In genomic region chr8:94807506-94807905, GRCm38 (mm10) we compare ENCODE assay signal across 15 mouse cellular contexts. TPM values are rescaled to one million over a fixed set of nuclear protein-coding genes. Genes with fewer than 3 reads are reported as not detected.
DNase-seq lines count a peak whose midpoint lies in the region; ATAC-seq lines count a peak whose summit lies in the region.
"Had no signal": no experiment of that assay in that cellular context is flagged by ENCODE, and none has a peak within 500 bp of the region (broad histone marks: within the 10 kb centered on the region; RNA-seq: fewer than 3 reads in every experiment).

No protein-coding gene starts in this region.

- no peak for ATAC-seq in hindbrain, embryonic 13.5 days (ENCODE audit: low FRiP score)
- ATAC-seq in cerebellum, adult (ENCODE audit: insufficient number of reproducible peaks, low FRiP score, low TSS enrichment), result no peak
- ATAC-seq: intestine, postnatal 0 days had no signal

- DNase-seq in hindbrain, embryonic 10.5 days (ENCODE audit: low spot score), result peak; percentile 11
- DNase-seq in ovary, adult 18-20 months (ENCODE audit: low spot score), result peak; percentile 75
- DNase-seq in ovary, postnatal 10 days (ENCODE audit: low spot score), result no peak
- peak; percentile 41 for DNase-seq in kidney, adult 9 months
- no peak for DNase-seq in cerebellum, adult 11-12 months
- DNase-seq in lung, postnatal 14 days, result no peak
- DNase-seq: cerebellum, postnatal 25 days; retina, postnatal 1 day had no signal

- H3K27me3 ChIP-seq in hindbrain, embryonic 10.5 days (ENCODE audit: insufficient read depth, poor library complexity, severe bottlenecking), result peaks cover 3% of the 10 kb centered on the region; the same call in 1 of the 2 replicates
- no peaks in the 10 kb centered on the region for H3K27me3 ChIP-seq in hindbrain, embryonic 13.5 days

- no peak overlapping the region for H3K4me3 ChIP-seq in hindbrain, embryonic 10.5 days
- H3K4me3 ChIP-seq in hindbrain, embryonic 13.5 days, result no peak overlapping the region
- H3K4me3 ChIP-seq: erythroblast, embryonic 14.5 days; liver, embryonic 15.5 days; myocyte had no signal

- no peaks in the 10 kb centered on the region for H3K9me3 ChIP-seq in hindbrain, embryonic 10.5 days
- no peaks in the 10 kb centered on the region for H3K9me3 ChIP-seq in hindbrain, embryonic 13.5 days
- H3K9me3 ChIP-seq: liver, embryonic 15.5 days had no signal

- H3K9ac ChIP-seq in hindbrain, embryonic 13.5 days, result no peak overlapping the region
- H3K9ac ChIP-seq: liver, embryonic 15.5 days had no signal

- no peaks in the 10 kb centered on the region for H3K36me3 ChIP-seq in hindbrain, embryonic 10.5 days
- H3K36me3 ChIP-seq in hindbrain, embryonic 13.5 days, result no peaks in the 10 kb centered on the region
- H3K36me3 ChIP-seq: liver, embryonic 15.5 days had no signal

- peaks cover 23% of the 10 kb centered on the region for H3K4me1 ChIP-seq in hindbrain, embryonic 10.5 days (replicated peaks)
- peaks cover 13% of the 10 kb centered on the region for H3K4me1 ChIP-seq in hindbrain, embryonic 13.5 days (replicated peaks)

- H3K27ac ChIP-seq in hindbrain, embryonic 10.5 days, result peak overlapping the region; percentile 41; the same call in 1 of the 2 replicates
- H3K27ac ChIP-seq in hindbrain, embryonic 13.5 days, result no peak overlapping the region
- H3K27ac ChIP-seq: liver, embryonic 15.5 days; macrophage had no signal

- no peak overlapping the region for H3K4me2 ChIP-seq in hindbrain, embryonic 13.5 days
- H3K4me2 ChIP-seq: liver, embryonic 15.5 days had no signal

- WGBS in hindbrain, embryonic 10.5 days, result 59% methylated on average over 7 of the region's 7 CpGs
- 55% methylated on average over 7 of the region's 7 CpGs for WGBS in hindbrain, embryonic 13.5 days

RNA-seq across cellular contexts. Expression of gene Ccl17, which starts 2.7 kb away (rescaled TPM):
- not detected in 2 replicates for polyA plus RNA-seq in hindbrain, embryonic 10.5 days (2016; fragmentation: Nextera tagmentation; extraction: Ambion mirVana)
- 0.43 TPM in 1 of 2 replicates, not detected in the other for polyA plus RNA-seq in hindbrain, embryonic 13.5 days (2015; fragmentation: Nextera tagmentation; extraction: Ambion mirVana)
- polyA plus RNA-seq: erythroblast, embryonic 14.5 days; liver, embryonic 15.5 days; macrophage had no signal

RNA-seq across cellular contexts. Expression of gene Coq9, which starts 30.6 kb away (rescaled TPM):
- 52.2 and 52.3 TPM in 2 replicates for polyA plus RNA-seq in hindbrain, embryonic 10.5 days (2016; fragmentation: Nextera tagmentation; extraction: Ambion mirVana)
- polyA plus RNA-seq in hindbrain, embryonic 13.5 days (2015; fragmentation: Nextera tagmentation; extraction: Ambion mirVana), result 55.4 and 59.1 TPM in 2 replicates

RNA-seq across cellular contexts. Expression of gene Ciapin1, which starts 30.7 kb away (rescaled TPM):
- 181 and 194 TPM in 2 replicates for polyA plus RNA-seq in hindbrain, embryonic 10.5 days (2016; fragmentation: Nextera tagmentation; extraction: Ambion mirVana)
- 197 and 202 TPM in 2 replicates for polyA plus RNA-seq in hindbrain, embryonic 13.5 days (2015; fragmentation: Nextera tagmentation; extraction: Ambion mirVana)

RNA-seq across cellular contexts. Expression of gene Cx3cl1, which starts 35.7 kb away (rescaled TPM):
- polyA plus RNA-seq in hindbrain, embryonic 10.5 days (2016; fragmentation: Nextera tagmentation; extraction: Ambion mirVana), result 12.2 and 13.3 TPM in 2 replicates
- polyA plus RNA-seq in hindbrain, embryonic 13.5 days (2015; fragmentation: Nextera tagmentation; extraction: Ambion mirVana), result 15.0 and 15.8 TPM in 2 replicates

RNA-seq across cellular contexts. Expression of gene Polr2c, which starts 49.7 kb away (rescaled TPM):
- polyA plus RNA-seq in hindbrain, embryonic 10.5 days (2016; fragmentation: Nextera tagmentation; extraction: Ambion mirVana), result 154 and 169 TPM in 2 replicates
- 119 and 136 TPM in 2 replicates for polyA plus RNA-seq in hindbrain, embryonic 13.5 days (2015; fragmentation: Nextera tagmentation; extraction: Ambion mirVana)

Comparison
In these comparisons a context has a peak if more than half of its experiments do, and no peak if none do; other contexts are left out.
1. DNase-seq: peak in hindbrain, embryonic 10.5 days (single experiment), ovary, adult 18-20 months (single experiment) and kidney, adult 9 months (single experiment); none in ovary, postnatal 10 days (single experiment), cerebellum, adult 11-12 months (single experiment) and lung, postnatal 14 days (single experiment).